Mouse (Mus musculus): ENCODE measurements around the gene Ajap1. TPM values are rescaled to one million over a fixed set of nuclear protein-coding genes. Genes with fewer than 3 reads are reported as not detected.

Ajap1 gene
- polyA plus RNA-seq, 1 experiment from 2014 or later: 0.65 TPM

GRCm38 (mm10) chr4:153437196-153437595 lies 45.4 kb downstream of the Ajap1 start:
- no peak overlapping the region for H3K27ac ChIP-seq (replicated peaks; ENCODE audit: low read depth, low read length)
- no peaks in the 10 kb centered on the region for H3K4me1 ChIP-seq (ENCODE audit: control insufficient read depth, insufficient read depth, low read length)
- H3K4me3 ChIP-seq (ENCODE audit: low read depth, low read length): no peak overlapping the region
- no peak overlapping the region for H3K4me2 ChIP-seq (ENCODE audit: low read depth, low read length)
- WGBS: 78% methylated on average over 9 of the region's 9 CpGs
- H3K36me3 ChIP-seq (ENCODE audit: control insufficient read depth, insufficient read depth, low read length): no peaks in the 10 kb centered on the region
- 0 out of 2 replicates have a peak, but pooled peaks cover 5% of the 10 kb centered on the region for H3K27me3 ChIP-seq (replicated peaks; ENCODE audit: control insufficient read depth, insufficient read depth, low read length)
- H3K9ac ChIP-seq (ENCODE audit: low read depth, low read length): no peak overlapping the region
- DNase-seq (ENCODE audit: low spot score) (no peak), ATAC-seq (ENCODE audit: low read depth) (no peak)
- no peaks in the 10 kb centered on the region for H3K9me3 ChIP-seq (ENCODE audit: control insufficient read depth, low read length)

- no peak overlapping the region for H3K4me3 ChIP-seq (ENCODE audit: low read depth, low read length)
- H3K4me1 ChIP-seq (ENCODE audit: control insufficient read depth, insufficient read depth, low read length): no peaks in the 10 kb centered on the region
- ATAC-seq (ENCODE audit: low read depth): peak; percentile 30; the same call in 1 of the 2 replicates
- 0 out of 2 replicates have a peak, but pooled peaks cover 5% of the 10 kb centered on the region for H3K27me3 ChIP-seq (replicated peaks; ENCODE audit: control insufficient read depth, insufficient read depth, low read length)
- H3K36me3 ChIP-seq (ENCODE audit: control insufficient read depth, insufficient read depth, low read length): no peaks in the 10 kb centered on the region
- no peak overlapping the region for H3K27ac ChIP-seq (replicated peaks; ENCODE audit: low read depth, low read length)
- H3K4me2 ChIP-seq (ENCODE audit: low read depth, low read length): no peak overlapping the region
- no peak overlapping the region for H3K9ac ChIP-seq (ENCODE audit: low read depth, low read length)
- DNase-seq (ENCODE audit: low spot score): no peak
- WGBS: 43% methylated on average over 5 of the region's 5 CpGs
- no peaks in the 10 kb centered on the region for H3K9me3 ChIP-seq (ENCODE audit: control insufficient read depth, low read length)
These were observed 46.7 kb downstream of the Ajap1 start for GRCm38 (mm10) chr4:153435917-153436316.

- Histone ChIP-seq H3K27ac (replicated peaks; ENCODE audit: low read depth, low read length) (no peak overlapping the region), H3K27me3 (replicated peaks; ENCODE audit: control insufficient read depth, insufficient read depth, low read length) (no peaks in the 10 kb centered on the region), H3K36me3 (ENCODE audit: control insufficient read depth, insufficient read depth, low read length) (no peaks in the 10 kb centered on the region), H3K4me1 (ENCODE audit: control insufficient read depth, insufficient read depth, low read length) (no peaks in the 10 kb centered on the region), H3K9ac (ENCODE audit: low read depth, low read length) (no peak overlapping the region), H3K9me3 (ENCODE audit: control insufficient read depth, low read length) (no peaks in the 10 kb centered on the region), H3K4me2 (ENCODE audit: low read depth, low read length) (no peak overlapping the region), H3K4me3 (ENCODE audit: low read depth, low read length) (no peak overlapping the region)
- DNase-seq (ENCODE audit: low spot score) (no peak), ATAC-seq (ENCODE audit: low read depth) (no peak)
- 62% methylated on average over 2 of the region's 2 CpGs for WGBS
These were observed 52.6 kb downstream of the Ajap1 start for GRCm38 (mm10) chr4:153429971-153430370.

- Histone ChIP-seq H3K4me1 (ENCODE audit: control insufficient read depth, insufficient read depth, low read length) (no peaks in the 10 kb centered on the region), H3K9me3 (ENCODE audit: control insufficient read depth, low read length) (no peaks in the 10 kb centered on the region), H3K9ac (ENCODE audit: low read depth, low read length) (no peak overlapping the region), H3K27me3 (replicated peaks; ENCODE audit: control insufficient read depth, insufficient read depth, low read length) (no peaks in the 10 kb centered on the region), H3K36me3 (ENCODE audit: control insufficient read depth, insufficient read depth, low read length) (no peaks in the 10 kb centered on the region), H3K4me2 (ENCODE audit: low read depth, low read length) (no peak overlapping the region), H3K4me3 (ENCODE audit: low read depth, low read length) (no peak overlapping the region), H3K27ac (replicated peaks; ENCODE audit: low read depth, low read length) (no peak overlapping the region)
- DNase-seq (ENCODE audit: low spot score) (no peak), ATAC-seq (ENCODE audit: low read depth) (no peak)
- WGBS: 70% methylated on average over 16 of the region's 16 CpGs
These were observed 56.5 kb downstream of the Ajap1 start for GRCm38 (mm10) chr4:153425961-153426656.

- no peak overlapping the region for H3K9ac ChIP-seq (ENCODE audit: low read depth, low read length)
- WGBS: 82% methylated on average over 10 of the region's 10 CpGs
- no peaks in the 10 kb centered on the region for H3K9me3 ChIP-seq (ENCODE audit: control insufficient read depth, low read length)
- ATAC-seq (ENCODE audit: low read depth) (no peak), DNase-seq (ENCODE audit: low spot score) (no peak)
- no peak overlapping the region for H3K27ac ChIP-seq (replicated peaks; ENCODE audit: low read depth, low read length)
- H3K27me3 ChIP-seq (replicated peaks; ENCODE audit: control insufficient read depth, insufficient read depth, low read length): no peaks in the 10 kb centered on the region
- no peaks in the 10 kb centered on the region for H3K4me1 ChIP-seq (ENCODE audit: control insufficient read depth, insufficient read depth, low read length)
- H3K4me2 ChIP-seq (ENCODE audit: low read depth, low read length): no peak overlapping the region
- H3K36me3 ChIP-seq (ENCODE audit: control insufficient read depth, insufficient read depth, low read length): no peaks in the 10 kb centered on the region
- H3K4me3 ChIP-seq (ENCODE audit: low read depth, low read length): no peak overlapping the region
These were observed 58.3 kb downstream of the Ajap1 start for GRCm38 (mm10) chr4:153424324-153424723.

GRCm38 (mm10) chr4:153417926-153418325 lies 64.7 kb downstream of the Ajap1 start:
- Histone ChIP-seq H3K36me3 (ENCODE audit: control insufficient read depth, insufficient read depth, low read length) (no peaks in the 10 kb centered on the region), H3K9ac (ENCODE audit: low read depth, low read length) (peak overlapping the region; percentile 27; the same call in 1 of the 2 replicates), H3K4me2 (ENCODE audit: low read depth, low read length) (peak overlapping the region; percentile 48), H3K27me3 (replicated peaks; ENCODE audit: control insufficient read depth, insufficient read depth, low read length) (peaks cover 5% of the 10 kb centered on the region; the same call in 1 of the 2 replicates), H3K27ac (replicated peaks; ENCODE audit: low read depth, low read length) (no peak overlapping the region), H3K9me3 (ENCODE audit: control insufficient read depth, low read length) (no peaks in the 10 kb centered on the region), H3K4me3 (ENCODE audit: low read depth, low read length) (no peak overlapping the region), H3K4me1 (ENCODE audit: control insufficient read depth, insufficient read depth, low read length) (peaks cover 5% of the 10 kb centered on the region; the same call in 1 of the 2 replicates)
- DNase-seq (ENCODE audit: low spot score) (peak; percentile 32), ATAC-seq (ENCODE audit: low read depth) (no peak)
- WGBS: 2% methylated on average over 9 of the region's 12 CpGs

- H3K27ac ChIP-seq (replicated peaks; ENCODE audit: low read depth, low read length): no peak overlapping the region
- peak overlapping the region; percentile 20 for H3K4me3 ChIP-seq (ENCODE audit: low read depth, low read length)
- 2% methylated on average over 21 of the region's 23 CpGs for WGBS
- DNase-seq (ENCODE audit: low spot score) (peak; percentile 12), ATAC-seq (ENCODE audit: low read depth) (peak; percentile 66)
- peaks cover 5% of the 10 kb centered on the region; the same call in 1 of the 2 replicates for H3K27me3 ChIP-seq (replicated peaks; ENCODE audit: control insufficient read depth, insufficient read depth, low read length)
- H3K36me3 ChIP-seq (ENCODE audit: control insufficient read depth, insufficient read depth, low read length): no peaks in the 10 kb centered on the region
- H3K9me3 ChIP-seq (ENCODE audit: control insufficient read depth, low read length): no peaks in the 10 kb centered on the region
- peak overlapping the region; percentile 48 for H3K4me2 ChIP-seq (ENCODE audit: low read depth, low read length)
- peak overlapping the region; percentile 27; the same call in 1 of the 2 replicates for H3K9ac ChIP-seq (ENCODE audit: low read depth, low read length)
- peaks cover 5% of the 10 kb centered on the region; the same call in 1 of the 2 replicates for H3K4me1 ChIP-seq (ENCODE audit: control insufficient read depth, insufficient read depth, low read length)
These were observed 65.3 kb downstream of the Ajap1 start for GRCm38 (mm10) chr4:153417164-153417896.

GRCm38 (mm10) chr4:153416111-153416510 lies 66.5 kb downstream of the Ajap1 start:
- Histone ChIP-seq H3K27me3 (replicated peaks; ENCODE audit: control insufficient read depth, insufficient read depth, low read length) (peaks cover 5% of the 10 kb centered on the region; the same call in 1 of the 2 replicates), H3K9me3 (ENCODE audit: control insufficient read depth, low read length) (no peaks in the 10 kb centered on the region), H3K4me3 (ENCODE audit: low read depth, low read length) (no peak overlapping the region), H3K9ac (ENCODE audit: low read depth, low read length) (no peak overlapping the region), H3K27ac (replicated peaks; ENCODE audit: low read depth, low read length) (no peak overlapping the region), H3K4me1 (ENCODE audit: control insufficient read depth, insufficient read depth, low read length) (peaks cover 5% of the 10 kb centered on the region; the same call in 1 of the 2 replicates), H3K4me2 (ENCODE audit: low read depth, low read length) (no peak overlapping the region), H3K36me3 (ENCODE audit: control insufficient read depth, insufficient read depth, low read length) (no peaks in the 10 kb centered on the region)
- ATAC-seq (ENCODE audit: low read depth) (no peak; the same call in 1 of the 2 replicates), DNase-seq (ENCODE audit: low spot score) (no peak)
- 68% methylated on average over 9 of the region's 9 CpGs for WGBS
